Mouse (Mus musculus) liver, adult 2 months (tissue): ENCODE measurements at regions not wholly inside any gene's neighbourhood (a gene's known extent, or its start where the extent isn't known, plus 50 kb on each side); places are given as distances from the start of the nearest gene placed in this dataset.

Experiments
- CTCF ChIP-seq: fragments of 200-500 bp; IDR thresholded peaks from 2 replicates; pipeline ENCODE4 v1.5.1; 2011; ENCODE audit warnings: low read depth, low read length, control low read depth
- POLR2A ChIP-seq: fragments of 200-500 bp; IDR thresholded peaks from 2 replicates; pipeline ENCODE4 v1.6.1; 2011; ENCODE audit warnings: low read length, control low read depth; ENCODE audit not compliant: insufficient read depth; ENCODE audit errors: extremely low read depth

DNA sequence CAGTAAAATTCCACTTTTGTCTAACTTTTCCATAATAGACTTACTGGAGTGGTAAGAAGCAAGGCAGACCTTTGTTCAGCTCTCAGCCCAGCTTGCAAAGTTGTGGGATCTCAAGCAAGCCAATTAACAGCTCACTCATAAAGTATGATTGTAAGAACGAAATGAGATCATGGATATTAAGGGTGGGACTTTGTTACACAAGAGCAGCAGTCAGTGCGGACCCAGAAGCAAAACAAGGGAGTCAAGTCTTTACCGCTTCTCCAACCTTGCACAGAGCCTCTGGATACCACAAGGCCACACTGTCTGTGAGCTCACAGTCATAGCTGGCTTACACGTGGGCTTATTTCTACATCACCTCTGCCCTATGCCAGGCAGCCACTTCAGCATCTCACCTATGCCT is 54.6 kb upstream of the Oxtr start:
- TF ChIP-seq POLR2A (no peak), CTCF (no peak)
